Comparison of ENCODE assay signal across 26 mouse cellular contexts in genomic region chr2:166334559-166334958, GRCm38 (mm10).
DNase-seq lines count a peak whose midpoint lies in the region; ATAC-seq and TF ChIP-seq lines count a peak whose summit lies in the region.
"Had no signal": no experiment of that assay in that cellular context is flagged by ENCODE, and none has a peak within 500 bp of the region (broad histone marks: within the 10 kb centered on the region; RNA-seq: fewer than 3 reads in every experiment).

No protein-coding gene starts in this region.

- H3K4me2 ChIP-seq in intestine, embryonic 15.5 days (replicated peaks), result no peak overlapping the region
- no peak overlapping the region for H3K4me2 ChIP-seq in intestine, postnatal 0 days (replicated peaks; ENCODE audit: low read depth)
- no peak overlapping the region for H3K4me2 ChIP-seq in embryonic facial prominence, embryonic 13.5 days
- 0 out of 2 replicates have a peak overlapping the region, but pooled peaks have one; percentile 4 for H3K4me2 ChIP-seq in limb, embryonic 13.5 days (replicated peaks)
- H3K4me2 ChIP-seq: hindbrain, embryonic 15.5 days; kidney, embryonic 15.5 days; liver, embryonic 11.5 days; lung, embryonic 15.5 days; midbrain, embryonic 11.5 days had no signal

- DNase-seq in heart, postnatal 14 days, result no peak
- DNase-seq in cerebellum, adult 9-10 months, result no peak
- DNase-seq: adrenal gland, postnatal 25 days; cerebellum, adult 11-12 months; cerebellum, postnatal 10 days; gastrocnemius, postnatal 10 days; heart, postnatal 36 days; kidney, adult 18-20 months; kidney, postnatal 36 days; right cerebral cortex, postnatal 25 days had no signal

- H3K9me3 ChIP-seq in intestine, embryonic 15.5 days, result no peaks in the 10 kb centered on the region
- no peaks in the 10 kb centered on the region for H3K9me3 ChIP-seq in intestine, postnatal 0 days (ENCODE audit: control insufficient read depth)
- H3K9me3 ChIP-seq in embryonic facial prominence, embryonic 13.5 days, result no peaks in the 10 kb centered on the region
- H3K9me3 ChIP-seq in limb, embryonic 13.5 days, result no peaks in the 10 kb centered on the region
- H3K9me3 ChIP-seq: hindbrain, embryonic 15.5 days; kidney, embryonic 15.5 days; lung, embryonic 15.5 days had no signal

- H3K4me3 ChIP-seq in intestine, embryonic 15.5 days (replicated peaks), result no peak overlapping the region
- H3K4me3 ChIP-seq in intestine, postnatal 0 days (ENCODE audit: low read depth, low read length), result no peak overlapping the region
- H3K4me3 ChIP-seq in embryonic facial prominence, embryonic 13.5 days, result no peak overlapping the region
- H3K4me3 ChIP-seq in limb, embryonic 13.5 days, result no peak overlapping the region
- H3K4me3 ChIP-seq: erythroblast, embryonic 14.5 days; hindbrain, embryonic 15.5 days; kidney, embryonic 15.5 days; layer of hippocampus, adult 2 months; left cerebral cortex, adult 2 months; lung, embryonic 15.5 days had no signal

- no peaks in the 10 kb centered on the region for H3K27me3 ChIP-seq in intestine, embryonic 15.5 days (replicated peaks)
- H3K27me3 ChIP-seq in intestine, postnatal 0 days (replicated peaks; ENCODE audit: control insufficient read depth, insufficient read depth, low read length), result no peaks in the 10 kb centered on the region
- no peaks in the 10 kb centered on the region for H3K27me3 ChIP-seq in embryonic facial prominence, embryonic 13.5 days
- H3K27me3 ChIP-seq in limb, embryonic 13.5 days, result no peaks in the 10 kb centered on the region
- H3K27me3 ChIP-seq: kidney, embryonic 15.5 days had no signal

- WGBS in intestine, embryonic 15.5 days, result 47% methylated on average over 7 of the region's 7 CpGs
- 45% methylated on average over 7 of the region's 7 CpGs for WGBS in intestine, postnatal 0 days
- WGBS in embryonic facial prominence, embryonic 13.5 days, result 40% methylated on average over 7 of the region's 7 CpGs
- WGBS in limb, embryonic 13.5 days, result 18% methylated on average over 7 of the region's 7 CpGs

- no peak for ATAC-seq in intestine, embryonic 15.5 days
- no peak for ATAC-seq in intestine, postnatal 0 days
- no peak for ATAC-seq in embryonic facial prominence, embryonic 13.5 days (ENCODE audit: insufficient number of reproducible peaks, insufficient read depth, low FRiP score, low TSS enrichment, low read depth)
- ATAC-seq in limb, embryonic 13.5 days (ENCODE audit: low FRiP score, low read depth), result no peak
- no peak for ATAC-seq in inflammation-experienced regulatory T-cells, adult 6 months
- ATAC-seq: CD4-positive, CD25-positive, alpha-beta regulatory T cell, adult 4 months; forebrain, embryonic 16.5 days; midbrain, embryonic 16.5 days had no signal

- no peaks in the 10 kb centered on the region for H3K36me3 ChIP-seq in intestine, embryonic 15.5 days
- H3K36me3 ChIP-seq in intestine, postnatal 0 days (ENCODE audit: control insufficient read depth, insufficient read depth), result no peaks in the 10 kb centered on the region
- no peaks in the 10 kb centered on the region for H3K36me3 ChIP-seq in embryonic facial prominence, embryonic 13.5 days
- no peaks in the 10 kb centered on the region for H3K36me3 ChIP-seq in limb, embryonic 13.5 days
- H3K36me3 ChIP-seq: hindbrain, embryonic 15.5 days; kidney, embryonic 15.5 days; lung, embryonic 15.5 days had no signal

- no peak overlapping the region for H3K9ac ChIP-seq in intestine, embryonic 15.5 days
- no peak overlapping the region for H3K9ac ChIP-seq in intestine, postnatal 0 days (ENCODE audit: low read depth, low read length)
- no peak overlapping the region for H3K9ac ChIP-seq in embryonic facial prominence, embryonic 13.5 days
- no peak overlapping the region for H3K9ac ChIP-seq in limb, embryonic 13.5 days
- H3K9ac ChIP-seq: hindbrain, embryonic 15.5 days; kidney, embryonic 15.5 days; lung, embryonic 15.5 days had no signal

- intact Hi-C loops in heart, postnatal 14 days (cut with DNase I), result no loop called here

- H3K4me1 ChIP-seq in intestine, embryonic 15.5 days (replicated peaks), result peaks cover 30% of the 10 kb centered on the region
- 0 out of 2 replicates have a peak, but pooled peaks cover 3% of the 10 kb centered on the region for H3K4me1 ChIP-seq in intestine, postnatal 0 days (replicated peaks; ENCODE audit: control insufficient read depth, insufficient read depth, low read length)
- peaks cover 71% of the 10 kb centered on the region for H3K4me1 ChIP-seq in embryonic facial prominence, embryonic 13.5 days
- peaks cover 81% of the 10 kb centered on the region for H3K4me1 ChIP-seq in limb, embryonic 13.5 days

- H3K27ac ChIP-seq in intestine, embryonic 15.5 days, result peak overlapping the region; percentile 70
- H3K27ac ChIP-seq in intestine, postnatal 0 days (ENCODE audit: low read depth, low read length), result no peak overlapping the region
- H3K27ac ChIP-seq in embryonic facial prominence, embryonic 13.5 days, result peak overlapping the region; percentile 40; the same call in 1 of the 2 replicates
- H3K27ac ChIP-seq in limb, embryonic 13.5 days, result peak overlapping the region; percentile 85
- H3K27ac ChIP-seq: hindbrain, embryonic 15.5 days; kidney, embryonic 15.5 days; layer of hippocampus, adult 2 months; left cerebral cortex, adult 2 months; lung, embryonic 15.5 days had no signal

- no peak for TF ChIP-seq CTCF in intestine, postnatal 0 days (IDR thresholded peaks at IDR 0.05; ENCODE audit: low read depth)
